Mouse (Mus musculus) ES-Bruce4 (cell line): ENCODE data around the gene Mtor. TPM values are rescaled to one million over a fixed set of nuclear protein-coding genes. Genes with fewer than 3 reads are reported as not detected.

Source experiments
- H3K27ac ChIP-seq: 2 replicates; pipeline ENCODE4 v1.5.1; 2012; ENCODE audit warnings: low read length, inconsistent platforms; ENCODE audit not compliant: insufficient read depth
- H3K27me3 ChIP-seq: 2 replicates; pipeline ENCODE4 v1.6.1; 2012; ENCODE audit warnings: mild to moderate bottlenecking, low read length, inconsistent platforms; ENCODE audit not compliant: control insufficient read depth, poor library complexity, insufficient read depth, severe bottlenecking
- H3K36me3 ChIP-seq: 2 replicates; pipeline ENCODE4 v1.6.1; 2012; ENCODE audit warnings: inconsistent platforms, mild to moderate bottlenecking, low read length, moderate library complexity; ENCODE audit not compliant: control insufficient read depth, poor library complexity, insufficient read depth, severe bottlenecking
- H3K4me1 ChIP-seq: one replicate; pipeline ENCODE4 v1.8.1; 2011; ENCODE audit warnings: low read length; ENCODE audit not compliant: control insufficient read depth, insufficient read depth
- H3K4me3 ChIP-seq: 2 replicates; pipeline ENCODE4 v1.5.1; 2011; ENCODE audit warnings: low read depth, mild to moderate bottlenecking, low read length
- H3K9ac ChIP-seq: 2 replicates; pipeline ENCODE4 v1.6.1; 2012; ENCODE audit warnings: low read depth, mild to moderate bottlenecking, inconsistent platforms; ENCODE audit not compliant: poor library complexity, severe bottlenecking
- H3K9me3 ChIP-seq: replicated peaks from 2 replicates; pipeline ENCODE4 v1.6.1; 2012; ENCODE audit warnings: mild to moderate bottlenecking, low read length, inconsistent platforms; ENCODE audit not compliant: control insufficient read depth, poor library complexity, insufficient read depth, severe bottlenecking
- CTCF ChIP-seq: IDR thresholded peaks from one replicate; pipeline ENCODE4 v1.8.1; 2011; ENCODE audit warnings: low read depth, low read length
- EP300 ChIP-seq: IDR thresholded peaks from 2 replicates; pipeline ENCODE4 v1.6.1; 2011; ENCODE audit warnings: low read depth, low read length; ENCODE audit not compliant: insufficient read depth
- POLR2A ChIP-seq: IDR thresholded peaks from one replicate; pipeline ENCODE4 v1.8.1; 2011; ENCODE audit warnings: low read length; ENCODE audit not compliant: insufficient read depth
- polyA plus RNA-seq: library from polyadenylated mRNA; stranded (reverse); fragments of >200 nt; gene quantifications from 2 replicates; pipeline ENCODE4 v1.2.4, GENCODE M21; 2011; ENCODE audit warnings: low read depth; ENCODE audit not compliant: missing spikeins, insufficient read depth, insufficient read length

Gene Mtor
- polyA plus RNA-seq, 1 experiment: 26.0 TPM

DNA sequence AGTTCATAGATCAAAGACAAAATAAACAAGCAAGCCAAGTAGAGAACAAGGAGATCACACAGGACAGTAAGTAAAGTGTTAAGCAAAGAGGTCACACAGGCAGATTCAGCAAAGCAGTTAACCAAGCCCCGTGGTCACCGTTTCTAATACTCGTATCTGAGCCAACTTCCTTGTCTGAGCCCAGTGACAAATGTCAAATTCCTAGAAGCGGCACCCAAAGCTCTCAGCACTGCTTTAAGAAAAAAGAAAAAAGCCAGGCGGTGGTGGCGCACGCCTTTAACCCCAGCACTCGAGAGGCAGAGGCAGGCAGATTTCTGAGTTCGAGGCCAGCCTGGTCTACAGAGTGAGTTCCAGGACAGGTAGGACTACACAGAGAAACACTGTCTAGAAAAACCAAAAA lies 138.2 kb downstream of the Mtor start:
- Histone ChIP-seq H3K9me3 (no peaks in the 10 kb centered on the region), H3K27me3 (no peaks in the 10 kb centered on the region), H3K36me3 (peaks cover 4% of the 10 kb centered on the region; the same call in 1 of the 2 replicates), H3K4me3 (no peak overlapping the region), H3K27ac (no peak overlapping the region), H3K9ac (no peak overlapping the region), H3K4me1 (no peaks in the 10 kb centered on the region)
- TF ChIP-seq EP300: no peak
- no peak for TF ChIP-seq POLR2A
- TF ChIP-seq CTCF: no peak

GRCm38 (mm10) chr4:148588793-148589192 lies 140.4 kb downstream of the Mtor start:
- Histone ChIP-seq H3K4me3 (no peak overlapping the region), H3K27ac (peak overlapping the region; percentile 13; the same call in 1 of the 2 replicates), H3K27me3 (no peaks in the 10 kb centered on the region), H3K4me1 (no peaks in the 10 kb centered on the region), H3K9ac (no peak overlapping the region), H3K9me3 (no peaks in the 10 kb centered on the region), H3K36me3 (peaks cover 9% of the 10 kb centered on the region)
- TF ChIP-seq POLR2A (no peak), CTCF (no peak), EP300 (no peak)

DNA sequence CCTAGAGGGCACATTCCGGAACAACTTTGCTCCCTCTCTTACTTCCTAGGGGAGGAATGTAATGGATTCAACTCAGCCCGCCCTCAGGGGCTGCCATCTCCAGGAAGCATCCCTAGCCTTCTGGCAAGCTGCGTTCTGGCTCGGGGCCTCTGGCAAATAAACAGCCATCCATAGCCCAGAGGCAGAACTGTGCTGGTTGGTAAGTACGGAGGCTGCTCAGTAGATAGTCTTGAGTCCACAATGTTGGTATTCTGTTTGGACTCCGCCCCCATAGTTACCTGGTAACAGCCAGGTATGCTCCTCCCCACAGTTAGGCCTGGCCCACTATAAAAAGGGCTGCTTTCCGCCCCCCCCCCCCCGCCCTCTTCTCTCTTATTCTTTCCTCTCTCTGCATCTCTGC lies 141.2 kb downstream of the Mtor start:
- H3K27ac ChIP-seq: peak overlapping the region; percentile 58
- no peaks in the 10 kb centered on the region for H3K27me3 ChIP-seq
- TF ChIP-seq EP300 (0 out of 2 replicates have a peak, but pooled peaks have one; percentile 13), POLR2A (no peak), CTCF (no peak)
- no peaks in the 10 kb centered on the region for H3K9me3 ChIP-seq
- peaks cover 17% of the 10 kb centered on the region for H3K36me3 ChIP-seq
- H3K4me3 ChIP-seq: 0 out of 2 replicates have a peak overlapping the region, but pooled peaks have one; percentile 18
- H3K4me1 ChIP-seq: no peaks in the 10 kb centered on the region
- no peak overlapping the region for H3K9ac ChIP-seq

GRCm38 (mm10) chr4:148590421-148591170 lies 142.2 kb downstream of the Mtor start:
- no peaks in the 10 kb centered on the region for H3K27me3 ChIP-seq
- no peaks in the 10 kb centered on the region for H3K9me3 ChIP-seq
- TF ChIP-seq POLR2A: no peak
- no peak for TF ChIP-seq CTCF
- no peak for TF ChIP-seq EP300
- peak overlapping the region; percentile 63 for H3K4me3 ChIP-seq
- H3K27ac ChIP-seq: peak overlapping the region; percentile 9
- no peaks in the 10 kb centered on the region for H3K4me1 ChIP-seq
- H3K36me3 ChIP-seq: peaks cover 27% of the 10 kb centered on the region
- H3K9ac ChIP-seq: peak overlapping the region; percentile 43

- Histone ChIP-seq H3K9me3 (no peaks in the 10 kb centered on the region), H3K4me1 (no peaks in the 10 kb centered on the region), H3K9ac (peak within 1 kb of the TSS; percentile 85), H3K27me3 (no peaks in the 10 kb centered on the region), H3K36me3 (peaks cover 33% of the 10 kb centered on the region), H3K4me3 (peak within 1 kb of the TSS; percentile 93), H3K27ac (peak within 1 kb of the TSS; percentile 9)
- TF ChIP-seq EP300 (0 out of 2 replicates have a peak, but pooled peaks have one; percentile 11), CTCF (no peak)
Measured at GRCm38 (mm10) chr4:148591171-148591630, 142.8 kb downstream of the Mtor start, which contains the start of gene Srm. Srm (plus strand) TSS chr4:148591503.
